Mouse (Mus musculus): ENCODE measurements around the gene Bcr. TPM values are rescaled to one million over a fixed set of nuclear protein-coding genes. Genes with fewer than 3 reads are reported as not detected.
A peak's percentile ranks its signal among the peaks of the same experiment; 100 is the strongest.

Bcr gene
- polyA plus RNA-seq, 1 experiment from 2014 or later = 9.1 TPM

- Histone ChIP-seq H3K4me1 (0 out of 2 replicates have a peak, but pooled peaks cover 3% of the 10 kb centered on the region), H3K27me3 (replicated peaks; ENCODE audit: low read depth, poor library complexity, severe bottlenecking) (no peaks in the 10 kb centered on the region), H3K36me3 (replicated peaks) (peaks cover 59% of the 10 kb centered on the region), H3K27ac (replicated peaks) (no peak overlapping the region), H3K9me3 (no peaks in the 10 kb centered on the region), H3K4me3 (no peak overlapping the region)
- no peak for DNase-seq (ENCODE audit: low spot score)
- WGBS = 90% methylated on average over 9 of the region's 9 CpGs
Measured at GRCm38 (mm10) chr10:75184826-75185225, 124.4 kb downstream of the Bcr start.

GRCm38 (mm10) chr10:75186551-75186950 is 126.2 kb downstream of the Bcr start:
- DNase-seq (ENCODE audit: low spot score) = no peak
- 68% methylated on average over 6 of the region's 6 CpGs for WGBS
- H3K4me3 ChIP-seq = no peak overlapping the region
- H3K27ac ChIP-seq (replicated peaks) = no peak overlapping the region
- H3K9me3 ChIP-seq = no peaks in the 10 kb centered on the region
- H3K4me1 ChIP-seq = 0 out of 2 replicates have a peak, but pooled peaks cover 3% of the 10 kb centered on the region
- H3K36me3 ChIP-seq (replicated peaks) = peaks cover 42% of the 10 kb centered on the region
- H3K27me3 ChIP-seq (replicated peaks; ENCODE audit: low read depth, poor library complexity, severe bottlenecking) = no peaks in the 10 kb centered on the region

GRCm38 (mm10) chr10:75187366-75188056 is 127.1 kb downstream of the Bcr start:
- no peaks in the 10 kb centered on the region for H3K27me3 ChIP-seq (replicated peaks; ENCODE audit: low read depth, poor library complexity, severe bottlenecking)
- DNase-seq (ENCODE audit: low spot score) = no peak
- 82% methylated on average over 8 of the region's 8 CpGs for WGBS
- peaks cover 33% of the 10 kb centered on the region for H3K36me3 ChIP-seq (replicated peaks)
- no peak overlapping the region for H3K27ac ChIP-seq (replicated peaks)
- no peak overlapping the region for H3K4me3 ChIP-seq
- 0 out of 2 replicates have a peak, but pooled peaks cover 3% of the 10 kb centered on the region for H3K4me1 ChIP-seq
- H3K9me3 ChIP-seq = no peaks in the 10 kb centered on the region

- H3K27ac ChIP-seq (replicated peaks) = no peak overlapping the region
- 0 out of 2 replicates have a peak, but pooled peaks cover 3% of the 10 kb centered on the region for H3K4me1 ChIP-seq
- peaks cover 4% of the 10 kb centered on the region; the same call in 1 of the 2 replicates for H3K9me3 ChIP-seq
- DNase-seq (ENCODE audit: low spot score) = no peak
- WGBS = 55% methylated on average over 7 of the region's 7 CpGs
- no peaks in the 10 kb centered on the region for H3K27me3 ChIP-seq (replicated peaks; ENCODE audit: low read depth, poor library complexity, severe bottlenecking)
- H3K4me3 ChIP-seq = no peak overlapping the region
- H3K36me3 ChIP-seq (replicated peaks) = no peaks in the 10 kb centered on the region
Measured at GRCm38 (mm10) chr10:75191647-75192046, 131.3 kb downstream of the Bcr start.

- Histone ChIP-seq H3K36me3 (replicated peaks) (no peaks in the 10 kb centered on the region), H3K4me1 (no peaks in the 10 kb centered on the region)
- WGBS = 90% methylated on average over 1 of the region's 1 CpGs
Measured at GRCm38 (mm10) chr10:75197817-75198216, 137.4 kb downstream of the Bcr start.

GRCm38 (mm10) chr10:75200733-75201132 is 140.3 kb downstream of the Bcr start:
- 94% methylated on average over 1 of the region's 1 CpGs for WGBS
- H3K36me3 ChIP-seq (replicated peaks) = no peaks in the 10 kb centered on the region
- H3K27ac ChIP-seq (replicated peaks) = no peak overlapping the region
- no peak overlapping the region for H3K4me3 ChIP-seq
- no peak for DNase-seq (ENCODE audit: low spot score)
- no peaks in the 10 kb centered on the region for H3K27me3 ChIP-seq (replicated peaks; ENCODE audit: low read depth, poor library complexity, severe bottlenecking)
- no peaks in the 10 kb centered on the region for H3K9me3 ChIP-seq
- H3K4me1 ChIP-seq = no peaks in the 10 kb centered on the region

More at GRCm38 (mm10) chr10:75197817-75198216, 137.4 kb downstream of the Bcr start:
- Histone ChIP-seq H3K9me3 (peaks cover 2% of the 10 kb centered on the region; the same call in 1 of the 2 replicates), H3K27me3 (replicated peaks; ENCODE audit: low read depth, poor library complexity, severe bottlenecking) (no peaks in the 10 kb centered on the region), H3K4me3 (no peak overlapping the region), H3K27ac (replicated peaks) (no peak overlapping the region)
- DNase-seq (ENCODE audit: low spot score) = no peak

- Histone ChIP-seq H3K4me3 (no peak overlapping the region), H3K36me3 (replicated peaks) (no peaks in the 10 kb centered on the region), H3K27ac (replicated peaks) (no peak overlapping the region), H3K9me3 (no peaks in the 10 kb centered on the region), H3K4me1 (no peaks in the 10 kb centered on the region), H3K27me3 (replicated peaks; ENCODE audit: low read depth, poor library complexity, severe bottlenecking) (no peaks in the 10 kb centered on the region)
- DNase-seq (ENCODE audit: low spot score) = no peak
- 80% methylated on average over 4 of the region's 4 CpGs for WGBS
Measured at GRCm38 (mm10) chr10:75206192-75206591, 145.8 kb downstream of the Bcr start.

- 94% methylated on average over 3 of the region's 3 CpGs for WGBS
- H3K4me1 ChIP-seq = peaks cover 13% of the 10 kb centered on the region
- H3K36me3 ChIP-seq (replicated peaks) = no peaks in the 10 kb centered on the region
- H3K27ac ChIP-seq (replicated peaks) = no peak overlapping the region
- DNase-seq (ENCODE audit: low spot score) = no peak
- H3K4me3 ChIP-seq = no peak overlapping the region
- H3K9me3 ChIP-seq = no peaks in the 10 kb centered on the region
- no peaks in the 10 kb centered on the region for H3K27me3 ChIP-seq (replicated peaks; ENCODE audit: low read depth, poor library complexity, severe bottlenecking)
Measured at GRCm38 (mm10) chr10:75210841-75211240, 150.4 kb downstream of the Bcr start.

GRCm38 (mm10) chr10:75211807-75212645 is 151.6 kb downstream of the Bcr start, which contains the start of gene Specc1l:
Gene Specc1l (plus strand): TSS chr10:75212073.
- Histone ChIP-seq H3K4me3 (peak within 1 kb of the TSS; percentile 92), H3K4me1 (peaks cover 13% of the 10 kb centered on the region), H3K27me3 (replicated peaks; ENCODE audit: low read depth, poor library complexity, severe bottlenecking) (no peaks in the 10 kb centered on the region), H3K27ac (replicated peaks) (peak within 1 kb of the TSS; percentile 99), H3K36me3 (replicated peaks) (no peaks in the 10 kb centered on the region), H3K9me3 (no peaks in the 10 kb centered on the region)
- DNase-seq (ENCODE audit: low spot score) = peak; percentile 99
- under 1% methylated on average over 79 of the region's 80 CpGs for WGBS

GRCm38 (mm10) chr10:75212981-75213380 is 152.6 kb downstream of the Bcr start:
- H3K4me3 ChIP-seq = peak overlapping the region; percentile 92

GRCm38 (mm10) chr10:75220722-75221121 is 160.3 kb downstream of the Bcr start:
- H3K27ac ChIP-seq (replicated peaks) = no peak overlapping the region
- WGBS = 91% methylated on average over 3 of the region's 3 CpGs

More at GRCm38 (mm10) chr10:75212981-75213380, 152.6 kb downstream of the Bcr start:
- DNase-seq (ENCODE audit: low spot score) = no peak
- Histone ChIP-seq H3K36me3 (replicated peaks) (no peaks in the 10 kb centered on the region), H3K9me3 (no peaks in the 10 kb centered on the region), H3K4me1 (peaks cover 13% of the 10 kb centered on the region), H3K27ac (replicated peaks) (peak overlapping the region; percentile 99), H3K27me3 (replicated peaks; ENCODE audit: low read depth, poor library complexity, severe bottlenecking) (no peaks in the 10 kb centered on the region)
- WGBS = 58% methylated on average over 7 of the region's 7 CpGs

GRCm38 (mm10) chr10:75221936-75222610 is 161.7 kb downstream of the Bcr start:
- Histone ChIP-seq H3K9me3 (no peaks in the 10 kb centered on the region), H3K27me3 (replicated peaks; ENCODE audit: low read depth, poor library complexity, severe bottlenecking) (no peaks in the 10 kb centered on the region), H3K27ac (replicated peaks) (no peak overlapping the region), H3K4me3 (no peak overlapping the region), H3K36me3 (replicated peaks) (no peaks in the 10 kb centered on the region; the same call in 1 of the 2 replicates), H3K4me1 (peaks cover 21% of the 10 kb centered on the region)
- WGBS = 68% methylated on average over 4 of the region's 4 CpGs
- DNase-seq (ENCODE audit: low spot score) = no peak

More at GRCm38 (mm10) chr10:75220722-75221121, 160.3 kb downstream of the Bcr start:
- Histone ChIP-seq H3K4me3 (no peak overlapping the region), H3K4me1 (peaks cover 21% of the 10 kb centered on the region), H3K9me3 (no peaks in the 10 kb centered on the region), H3K36me3 (replicated peaks) (no peaks in the 10 kb centered on the region; the same call in 1 of the 2 replicates), H3K27me3 (replicated peaks; ENCODE audit: low read depth, poor library complexity, severe bottlenecking) (no peaks in the 10 kb centered on the region)
- no peak for DNase-seq (ENCODE audit: low spot score)
